Mouse (Mus musculus) CD4-positive helper T cell, adult 2 months (primary cell): ENCODE results near the gene Abhd6.
"Not testable (repeated sequence)": the region's sequence is repeated elsewhere in the genome, so short reads cannot be mapped to it uniquely, and the experiment has no call there.

Experiments
- DNase-seq: peaks from one replicate; pipeline ENCODE4 v3.0.0-alpha.2; 2012; ENCODE audit warnings: low read depth, missing footprints, low spot score

Gene Abhd6

GRCm38 (mm10) chr14:7999030-7999429 is 3.7 kb upstream of the Abhd6 start:
- no peak for DNase-seq

- no peak for DNase-seq
Observed at GRCm38 (mm10) chr14:7999435-7999834, 3.3 kb upstream of the Abhd6 start.

GRCm38 (mm10) chr14:8000247-8000646 is 2.5 kb upstream of the Abhd6 start:
- no peak for DNase-seq

- no peak for DNase-seq
Observed at GRCm38 (mm10) chr14:8000831-8001685, 1.6 kb upstream of the Abhd6 start.

GRCm38 (mm10) chr14:8003093-8003670 is 480 bp downstream of the Abhd6 start:
- DNase-seq, result no peak

- no peak for DNase-seq
Observed at GRCm38 (mm10) chr14:8003727-8004670, 1.3 kb downstream of the Abhd6 start.

- not testable (repeated sequence) for DNase-seq
Observed at GRCm38 (mm10) chr14:8006061-8006460, 3.4 kb downstream of the Abhd6 start.

- no peak for DNase-seq
Observed at GRCm38 (mm10) chr14:8007084-8007483, 4.4 kb downstream of the Abhd6 start.

- no peak for DNase-seq
Observed at GRCm38 (mm10) chr14:8007486-8007885, 4.8 kb downstream of the Abhd6 start.

- no peak for DNase-seq
Observed at GRCm38 (mm10) chr14:8007923-8008322, 5.2 kb downstream of the Abhd6 start.

GRCm38 (mm10) chr14:8011297-8011696 is 8.6 kb downstream of the Abhd6 start:
- no peak for DNase-seq

GRCm38 (mm10) chr14:8011938-8012337 is 9.2 kb downstream of the Abhd6 start:
- no peak for DNase-seq

- no peak for DNase-seq
Observed at GRCm38 (mm10) chr14:8015756-8016155, 13.1 kb downstream of the Abhd6 start.

- no peak for DNase-seq
Observed at GRCm38 (mm10) chr14:8016276-8016675, 13.6 kb downstream of the Abhd6 start.

GRCm38 (mm10) chr14:8016951-8017350 is 14.2 kb downstream of the Abhd6 start:
- no peak for DNase-seq

GRCm38 (mm10) chr14:8020011-8020410 is 17.3 kb downstream of the Abhd6 start:
- DNase-seq, result no peak

GRCm38 (mm10) chr14:8020546-8020945 is 17.8 kb downstream of the Abhd6 start:
- DNase-seq, result no peak

GRCm38 (mm10) chr14:8024469-8024868 is 21.8 kb downstream of the Abhd6 start:
- no peak for DNase-seq

- no peak for DNase-seq
Observed at GRCm38 (mm10) chr14:8024936-8025335, 22.2 kb downstream of the Abhd6 start.

- no peak for DNase-seq
Observed at GRCm38 (mm10) chr14:8026769-8027531, 24.2 kb downstream of the Abhd6 start.

GRCm38 (mm10) chr14:8028086-8028485 is 25.4 kb downstream of the Abhd6 start:
- no peak for DNase-seq
